Mouse (Mus musculus) liver, embryonic 14.5 days (tissue): ENCODE measurements at regions not wholly inside any gene's neighbourhood (a gene's known extent, or its start where the extent isn't known, plus 50 kb on each side); places are given as distances from the start of the nearest gene placed in this dataset.

Source experiments
- CTCF ChIP-seq: IDR thresholded peaks from 2 replicates; pipeline ENCODE4 v1.5.1; 2016; ENCODE audit warnings: antibody characterized with exemption, low read depth, control low read depth
- EP300 ChIP-seq: IDR thresholded peaks from 2 replicates; pipeline ENCODE4 v1.6.1; 2016; ENCODE audit warnings: antibody characterized with exemption, low read depth

DNA sequence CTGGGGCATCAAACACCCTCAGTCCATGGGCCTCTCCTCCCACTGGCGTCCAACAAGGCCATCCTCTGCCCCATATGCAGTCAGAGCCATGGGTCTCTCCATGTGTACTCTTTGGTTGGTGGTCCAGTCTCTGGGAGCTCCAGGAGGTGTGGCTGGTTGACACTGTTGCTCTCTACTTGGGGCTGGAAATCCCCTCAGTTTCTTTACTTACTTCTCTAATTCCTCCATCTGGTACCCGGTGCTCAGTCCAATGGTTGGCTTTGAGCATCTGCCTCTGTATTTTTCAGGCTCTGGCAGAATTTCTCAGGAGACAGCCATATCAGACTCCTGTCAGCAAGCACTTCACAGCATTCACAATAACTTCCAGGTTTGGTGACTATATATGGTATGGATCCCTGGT, 55.7 kb upstream of the Ctsc start:
- TF ChIP-seq CTCF (no peak), EP300 (no peak)
